Mouse (Mus musculus): ENCODE results near the gene Acot3.

The Acot3 gene

DNA sequence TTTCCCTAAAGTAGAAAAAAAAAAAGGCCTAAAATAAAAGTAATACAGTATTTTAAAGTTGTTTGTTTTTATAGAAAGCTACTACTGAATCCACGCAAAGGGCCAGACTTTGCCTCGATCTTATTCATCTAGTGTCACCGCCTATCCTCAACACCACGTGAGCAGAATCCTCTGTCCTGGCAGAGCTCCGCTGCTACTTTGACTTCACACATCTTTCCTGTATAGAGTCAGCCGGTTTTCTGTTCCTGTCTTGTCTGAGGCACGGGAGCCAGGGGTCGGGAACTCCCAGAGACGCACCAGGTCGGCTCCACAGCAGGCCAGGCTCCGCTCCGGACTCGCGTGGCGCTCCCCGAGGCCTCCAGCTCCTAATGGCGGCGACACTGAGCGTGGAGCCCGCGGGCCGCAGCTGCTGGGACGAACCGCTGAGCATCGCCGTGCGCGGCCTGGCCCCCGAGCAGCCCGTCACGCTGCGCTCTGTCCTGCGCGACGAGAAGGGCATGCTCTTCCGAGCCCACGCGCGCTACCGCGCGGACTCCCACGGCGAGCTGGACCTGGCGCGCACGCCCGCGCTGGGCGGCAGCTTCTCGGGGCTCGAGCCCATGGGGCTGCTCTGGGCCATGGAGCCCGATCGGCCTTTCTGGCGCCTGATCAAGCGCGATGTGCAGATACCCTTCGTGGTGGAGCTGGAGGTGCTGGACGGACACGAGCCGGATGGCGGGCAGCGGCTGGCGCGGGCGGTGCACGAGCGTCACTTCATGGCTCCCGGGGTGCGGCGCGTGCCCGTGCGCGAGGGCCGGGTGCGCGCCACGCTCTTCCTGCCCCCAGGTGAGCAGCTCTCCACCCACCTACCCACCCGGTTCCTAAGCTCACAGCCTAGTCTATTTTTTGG is 48.9 kb downstream of the Acot3 start, which contains the start of gene Acot6:
Acot6 (plus strand) TSS at position 51 of the 889 bp plus-strand sequence.
- DNase-seq (ENCODE audit: low spot score in 2 of 2): peak in 1 of 2 experiments; percentile 45

DNA sequence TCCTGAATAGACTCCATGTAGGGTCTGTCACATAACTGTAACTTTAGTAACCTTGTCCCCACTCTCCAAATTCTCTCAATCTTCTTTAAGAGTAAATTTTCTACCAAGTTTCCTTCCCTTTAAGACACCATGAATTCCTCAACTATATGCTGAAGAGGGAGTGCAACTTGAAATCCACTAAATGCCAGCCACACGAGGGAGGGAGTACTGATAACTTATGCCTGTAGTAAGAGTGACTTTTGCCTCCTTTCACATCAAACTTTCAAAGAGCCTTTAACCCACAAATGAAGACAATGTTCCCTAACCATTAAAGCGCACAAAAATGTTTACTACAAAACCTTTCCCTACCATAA is 49.5 kb downstream of the Acot3 start:
- no peak for DNase-seq (ENCODE audit: low spot score in 2 of 2)

DNA sequence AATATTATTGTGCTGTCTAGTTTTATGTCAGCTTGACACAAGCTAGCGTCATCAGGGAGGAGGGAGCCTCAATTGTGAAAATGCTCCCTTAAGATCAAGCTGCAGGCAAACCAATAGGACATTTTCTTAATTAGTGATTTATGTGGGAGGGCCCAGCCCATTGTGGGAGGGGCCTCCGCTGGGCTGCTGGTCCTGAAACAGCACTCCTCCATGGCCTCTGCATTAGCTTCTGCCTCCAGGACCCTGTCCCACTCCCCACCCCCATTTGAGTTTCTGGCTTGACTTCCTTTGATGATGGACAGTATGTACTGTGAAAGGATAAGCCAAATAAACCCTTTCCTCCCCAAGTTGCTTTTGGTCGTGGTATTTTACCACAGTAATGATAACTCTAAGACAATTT is 55.1 kb downstream of the Acot3 start:
- DNase-seq (ENCODE audit: low spot score in 2 of 2): no peak

DNA sequence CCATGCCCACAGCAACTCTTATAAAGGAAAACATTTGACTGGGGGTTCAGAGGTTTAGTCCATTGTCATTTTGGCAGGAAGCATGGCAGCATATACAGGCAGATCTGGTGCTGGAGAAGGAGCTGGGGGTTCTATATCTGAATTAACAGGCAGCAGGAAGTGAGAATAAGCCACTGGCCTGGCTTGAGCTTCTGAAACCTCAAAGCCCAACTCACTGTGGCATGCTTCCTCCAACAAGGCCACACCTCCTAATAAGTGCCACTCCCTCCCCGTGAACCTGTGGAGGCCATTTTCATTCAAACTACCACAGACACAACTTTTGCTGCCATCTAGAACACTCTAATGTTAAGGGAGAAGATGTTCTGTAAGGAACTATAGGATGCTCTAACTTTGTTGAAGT is 55.7 kb downstream of the Acot3 start:
- no peak for DNase-seq (ENCODE audit: low spot score in 2 of 2)

DNA sequence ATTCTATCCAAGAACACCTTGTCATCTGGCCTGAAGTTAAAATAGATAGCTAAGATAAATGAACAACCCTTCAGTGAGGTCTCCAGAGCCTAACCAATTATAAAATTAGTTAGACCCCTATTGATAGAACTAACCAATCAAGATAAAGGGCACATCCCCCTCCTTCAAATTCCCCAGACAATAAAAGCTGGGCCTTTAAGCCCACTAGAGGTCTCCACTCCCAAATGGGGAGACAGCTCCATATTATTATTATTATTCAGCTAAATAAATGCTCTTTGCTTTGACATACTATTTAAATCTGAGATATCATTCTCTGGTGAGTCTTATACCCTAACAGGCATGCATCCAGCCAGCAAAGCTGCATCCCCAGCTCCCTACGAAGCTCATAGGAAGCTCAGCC is 58.0 kb downstream of the Acot3 start:
- DNase-seq (ENCODE audit: low spot score in 2 of 2): no peak
